Mouse (Mus musculus): ENCODE data around the gene Serpine1.
A peak's percentile ranks its signal among the peaks of the same experiment; 100 is the strongest.

Gene Serpine1

GRCm38 (mm10) chr5:137054873-137055272 is 17.2 kb downstream of the Serpine1 start:
- no peak for DNase-seq (ENCODE audit: low spot score)

- DNase-seq (ENCODE audit: low spot score) = no peak
Observed at GRCm38 (mm10) chr5:137054299-137054698, 17.8 kb downstream of the Serpine1 start.

DNA sequence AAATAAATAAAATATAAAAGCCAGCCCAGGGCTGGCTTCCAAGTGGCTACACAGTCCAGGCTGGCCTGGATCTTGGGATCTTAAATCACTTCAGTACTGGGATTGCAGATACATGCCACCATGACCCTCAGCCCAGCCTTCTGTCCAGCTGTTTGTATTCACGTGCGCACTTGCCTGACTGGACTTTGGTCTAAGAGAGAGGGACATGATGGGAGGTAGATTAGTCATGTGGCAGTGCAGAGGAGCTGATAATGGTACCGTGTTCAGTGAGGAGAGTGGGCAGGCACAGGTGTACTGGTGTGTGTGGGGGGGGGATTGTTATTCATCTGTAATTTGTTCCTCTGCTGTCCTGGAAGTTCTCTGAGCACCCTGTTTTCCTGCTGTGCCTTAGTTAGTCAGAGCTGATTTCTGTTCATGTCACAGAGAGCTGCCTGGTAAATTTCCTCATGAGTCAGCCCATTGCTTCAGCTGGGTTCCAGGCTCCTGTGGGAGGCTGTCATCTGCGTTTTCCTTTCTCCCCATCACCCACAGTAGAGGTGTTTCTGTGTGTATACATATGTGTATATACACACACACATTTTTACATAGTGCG is 20.1 kb downstream of the Serpine1 start:
- no peak for DNase-seq (ENCODE audit: low spot score)

DNA sequence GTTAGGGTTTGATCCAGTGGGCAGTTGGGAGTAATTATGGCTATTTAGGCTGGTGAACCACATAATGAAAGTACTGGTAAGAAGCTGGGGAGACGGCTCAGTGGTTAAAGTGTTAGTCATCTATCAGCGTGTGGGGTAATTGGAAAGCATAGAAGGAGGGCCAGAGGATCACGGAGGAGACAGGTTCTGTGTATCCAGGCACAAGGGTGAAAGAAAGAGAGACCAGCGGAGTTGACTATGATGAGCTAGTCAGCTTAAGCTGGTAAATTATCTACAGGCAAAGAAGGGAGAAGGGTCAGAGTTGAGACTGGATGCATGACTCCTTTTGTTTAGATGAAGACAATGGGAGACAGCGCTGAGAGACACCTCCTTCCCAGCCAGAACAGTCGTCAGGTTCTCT is 20.9 kb downstream of the Serpine1 start:
- no peak for DNase-seq (ENCODE audit: low spot score)

GRCm38 (mm10) chr5:137046991-137047390 is 25.1 kb downstream of the Serpine1 start:
- DNase-seq (ENCODE audit: low spot score) = no peak

DNA sequence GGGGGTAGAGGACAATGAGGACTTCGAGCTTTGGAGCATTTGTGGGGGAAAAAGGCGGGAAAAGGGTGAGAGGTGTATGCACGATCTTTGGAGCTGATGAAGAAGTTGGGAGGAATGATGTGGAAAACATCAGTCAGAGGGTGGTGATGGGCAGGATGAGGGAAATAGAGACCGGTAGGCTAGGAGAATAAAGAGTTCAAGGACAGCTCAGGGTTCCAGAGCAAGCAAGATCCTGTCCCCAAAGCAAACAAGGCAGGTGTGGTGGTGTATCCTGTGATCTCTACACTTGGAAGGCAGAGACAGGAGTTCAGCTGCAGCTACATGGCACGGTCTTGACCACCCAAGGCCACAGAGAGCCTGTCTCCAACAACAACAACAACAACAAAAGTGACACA is 25.7 kb downstream of the Serpine1 start:
- DNase-seq (ENCODE audit: low spot score) = no peak

DNA sequence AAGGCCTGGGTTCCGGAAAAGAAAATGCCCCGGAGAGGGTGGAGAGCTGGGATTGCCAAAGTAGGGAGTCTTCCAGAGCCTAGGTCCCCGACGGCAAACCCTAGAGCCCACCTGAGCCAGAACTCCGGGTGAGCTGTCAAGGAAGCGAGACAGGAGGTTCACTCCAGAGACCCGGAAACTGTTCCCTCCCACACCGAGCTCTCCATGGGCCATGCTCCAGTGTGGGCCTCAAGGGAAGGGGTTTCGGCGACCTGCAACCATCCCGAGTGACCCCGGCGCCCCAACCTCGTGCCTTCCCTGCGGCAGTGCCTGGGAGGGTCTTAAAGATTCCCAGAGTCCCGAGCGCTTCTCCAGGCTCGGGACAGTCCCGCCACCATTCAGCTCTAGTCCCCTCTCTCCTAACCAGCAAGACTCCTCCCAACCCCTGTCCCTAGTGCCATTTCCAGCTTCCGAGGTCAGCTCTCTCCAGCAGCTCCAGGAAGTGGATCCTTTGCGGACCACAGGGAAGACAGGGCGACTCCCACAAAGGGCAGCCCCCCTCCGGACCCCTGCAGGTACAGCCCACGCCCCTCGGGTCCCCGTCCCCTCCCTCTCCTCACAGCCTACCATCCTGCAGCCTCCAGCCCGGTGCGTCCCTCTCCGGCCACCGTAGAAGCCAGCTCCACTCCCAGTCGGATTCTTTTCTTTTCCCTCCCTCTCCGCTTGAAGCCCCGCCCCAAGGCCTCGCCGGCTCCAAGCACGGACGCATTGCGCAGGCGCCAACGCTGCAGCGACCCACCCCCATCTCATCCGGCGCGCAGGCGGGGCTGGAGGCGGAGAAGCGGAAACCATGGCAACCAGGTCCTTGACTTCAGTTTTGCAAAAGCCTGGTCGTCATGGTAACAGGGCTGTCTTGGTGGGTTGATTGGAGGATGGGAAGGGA is 26.4 kb downstream of the Serpine1 start, which contains the start of gene Ap1s1:
Ap1s1 (minus strand) TSS at position 734 of the 922 bp plus-strand sequence.
- peak; percentile 92 for DNase-seq (ENCODE audit: low spot score)

DNA sequence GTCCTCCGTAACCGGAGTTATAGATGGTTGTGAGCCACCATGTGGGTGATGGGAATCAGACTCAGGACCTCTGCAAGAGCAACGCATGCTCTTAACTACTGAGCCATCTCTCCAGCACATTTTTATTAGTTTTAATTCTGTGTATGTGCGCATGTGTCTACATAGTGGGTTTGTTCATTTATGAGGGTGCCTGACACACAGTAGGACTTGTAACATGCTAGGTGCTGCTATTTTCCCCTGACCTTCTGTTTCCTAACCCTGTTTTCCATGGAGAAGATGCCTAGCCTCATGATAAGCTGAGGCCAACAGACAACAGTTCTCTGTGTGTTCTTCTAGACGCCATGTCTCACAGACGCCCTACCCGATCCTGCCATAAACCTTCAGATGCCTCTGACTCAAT is 28.1 kb downstream of the Serpine1 start:
- no peak for DNase-seq (ENCODE audit: low spot score)

- DNase-seq (ENCODE audit: low spot score) = no peak
Observed at GRCm38 (mm10) chr5:137041442-137041841, 30.6 kb downstream of the Serpine1 start.

GRCm38 (mm10) chr5:137039453-137039852 is 32.6 kb downstream of the Serpine1 start:
- DNase-seq (ENCODE audit: low spot score) = no peak

DNA sequence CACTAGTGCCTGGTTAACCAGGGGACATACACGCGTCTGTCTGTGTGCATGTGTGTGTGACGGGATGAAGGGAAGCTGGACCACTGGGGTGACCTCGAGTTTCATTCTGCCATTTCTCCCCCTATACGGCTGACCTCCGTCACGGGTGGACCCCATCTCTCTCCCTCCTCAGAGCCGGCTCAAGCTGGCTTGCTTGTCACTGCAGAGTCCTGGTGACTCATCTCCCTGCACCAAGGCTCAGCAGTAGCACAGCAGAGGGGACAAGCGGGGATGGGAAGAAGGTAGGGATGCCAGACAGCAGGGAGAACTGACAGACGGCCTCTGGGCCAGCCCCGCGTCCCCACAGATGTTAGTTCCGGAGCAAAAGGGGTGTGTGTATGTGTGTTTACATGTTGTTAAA is 35.9 kb downstream of the Serpine1 start:
- no peak for DNase-seq (ENCODE audit: low spot score)

DNA sequence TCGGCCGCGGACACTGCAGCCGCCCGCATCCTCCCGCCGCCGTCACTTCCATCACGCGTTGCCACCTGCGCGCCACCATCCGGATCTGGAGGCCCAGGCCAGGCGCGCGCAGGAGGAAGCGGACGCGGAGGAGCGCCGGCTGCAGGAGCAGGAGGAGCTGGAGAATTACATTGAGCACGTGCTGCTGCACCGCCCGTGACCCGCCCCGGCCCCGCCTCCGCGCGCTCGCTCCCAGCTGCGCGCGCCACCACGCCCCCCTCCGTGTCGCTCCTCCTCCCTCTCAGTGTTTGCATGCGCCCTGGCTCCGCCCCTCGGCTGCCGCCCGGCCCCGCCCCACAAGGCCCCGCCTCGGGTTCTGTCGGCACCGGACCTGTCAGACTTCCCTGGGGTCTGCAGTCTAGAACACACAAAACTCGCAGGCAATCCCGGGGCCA is 39.4 kb downstream of the Serpine1 start:
- peak; percentile 61 for DNase-seq (ENCODE audit: low spot score)

DNA sequence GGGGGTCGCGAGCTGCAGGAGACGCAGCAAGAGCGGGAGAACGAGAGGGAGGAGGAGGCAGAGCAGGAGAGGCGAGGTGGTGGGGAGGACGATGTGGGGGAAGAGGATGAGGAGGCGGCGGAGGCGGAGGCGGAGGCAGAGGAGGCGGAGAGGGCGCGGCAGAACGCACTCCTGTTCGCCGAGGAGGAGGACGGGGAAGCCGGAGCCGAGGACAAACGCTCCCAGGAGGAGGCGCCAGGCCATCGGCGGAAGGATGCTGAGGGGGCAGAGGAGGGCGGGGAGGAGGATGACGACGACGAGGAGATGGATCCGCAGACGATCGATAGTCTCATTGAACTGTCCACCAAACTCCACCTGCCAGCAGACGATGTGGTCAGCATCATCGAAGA is 40.0 kb downstream of the Serpine1 start:
- DNase-seq (ENCODE audit: low spot score) = no peak

DNA sequence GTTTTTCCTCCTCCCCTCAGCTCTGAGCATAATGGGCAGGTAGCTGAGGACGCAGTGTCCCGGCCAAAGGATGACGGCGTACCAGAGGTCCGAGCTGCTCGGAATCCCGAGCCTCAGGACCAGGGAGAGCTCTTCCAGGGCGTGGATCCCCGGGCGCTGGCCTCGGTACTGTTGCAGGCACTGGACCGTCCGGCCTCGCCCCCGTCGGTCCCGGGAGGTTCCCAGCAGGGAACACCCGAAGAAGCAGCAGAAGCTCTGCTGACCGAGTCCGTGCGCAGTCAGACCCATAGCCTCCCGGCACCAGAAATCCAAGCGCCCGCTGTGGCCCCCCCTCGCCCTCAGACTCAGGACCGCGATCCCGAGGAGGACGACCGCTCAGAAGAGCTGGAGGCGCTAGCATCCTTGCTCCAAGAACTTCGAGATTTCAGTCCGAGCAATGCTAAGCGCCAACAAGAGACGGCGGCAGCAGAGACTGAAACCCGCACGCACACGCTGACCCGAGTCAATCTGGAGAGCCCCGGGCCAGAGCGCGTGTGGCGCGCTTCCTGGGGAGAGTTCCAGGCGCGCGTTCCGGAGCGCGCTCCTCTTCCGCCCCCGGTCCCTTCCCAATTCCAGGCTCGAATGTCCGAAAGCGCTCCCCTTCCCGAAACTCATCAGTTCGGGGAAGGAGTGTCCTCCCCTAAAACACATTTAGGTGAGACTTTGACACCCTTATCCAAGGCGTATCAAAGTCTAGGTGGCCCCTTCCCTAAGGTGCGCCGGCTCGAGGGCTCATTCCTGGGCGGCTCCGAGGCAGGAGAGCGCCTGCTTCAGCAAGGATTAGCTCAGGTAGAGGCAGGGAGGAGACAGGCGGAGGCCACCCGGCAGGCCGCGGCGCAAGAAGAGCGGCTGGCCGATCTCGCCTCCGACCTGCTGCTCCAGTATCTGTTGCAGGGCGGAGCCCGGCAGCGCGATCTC is 40.7 kb downstream of the Serpine1 start:
- DNase-seq (ENCODE audit: low spot score) = no peak

DNA sequence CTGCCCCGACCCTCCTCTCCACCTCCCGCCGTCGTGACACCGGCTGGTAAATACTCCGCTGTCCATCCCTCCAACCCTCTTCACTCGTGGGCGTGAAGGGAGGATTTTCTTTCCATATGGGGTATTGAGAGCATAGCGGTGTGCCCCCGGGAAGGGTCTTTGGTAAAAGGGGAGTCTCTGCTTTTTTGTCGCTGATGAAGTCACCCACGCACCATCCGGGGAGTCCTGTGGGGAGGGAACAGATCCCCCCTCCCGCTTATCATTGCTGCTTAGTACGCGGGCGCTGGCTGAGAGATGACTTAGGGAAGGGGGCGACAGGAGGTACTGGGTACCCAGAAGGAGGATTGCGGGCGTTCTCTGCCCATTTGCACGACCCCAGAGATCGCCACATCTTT is 41.7 kb downstream of the Serpine1 start:
- DNase-seq (ENCODE audit: low spot score) = no peak

GRCm38 (mm10) chr5:137029643-137030415 is 42.2 kb downstream of the Serpine1 start:
- DNase-seq (ENCODE audit: low spot score) = peak; percentile 90

GRCm38 (mm10) chr5:137029273-137029585 is 42.8 kb downstream of the Serpine1 start:
- no peak for DNase-seq (ENCODE audit: low spot score)

DNA sequence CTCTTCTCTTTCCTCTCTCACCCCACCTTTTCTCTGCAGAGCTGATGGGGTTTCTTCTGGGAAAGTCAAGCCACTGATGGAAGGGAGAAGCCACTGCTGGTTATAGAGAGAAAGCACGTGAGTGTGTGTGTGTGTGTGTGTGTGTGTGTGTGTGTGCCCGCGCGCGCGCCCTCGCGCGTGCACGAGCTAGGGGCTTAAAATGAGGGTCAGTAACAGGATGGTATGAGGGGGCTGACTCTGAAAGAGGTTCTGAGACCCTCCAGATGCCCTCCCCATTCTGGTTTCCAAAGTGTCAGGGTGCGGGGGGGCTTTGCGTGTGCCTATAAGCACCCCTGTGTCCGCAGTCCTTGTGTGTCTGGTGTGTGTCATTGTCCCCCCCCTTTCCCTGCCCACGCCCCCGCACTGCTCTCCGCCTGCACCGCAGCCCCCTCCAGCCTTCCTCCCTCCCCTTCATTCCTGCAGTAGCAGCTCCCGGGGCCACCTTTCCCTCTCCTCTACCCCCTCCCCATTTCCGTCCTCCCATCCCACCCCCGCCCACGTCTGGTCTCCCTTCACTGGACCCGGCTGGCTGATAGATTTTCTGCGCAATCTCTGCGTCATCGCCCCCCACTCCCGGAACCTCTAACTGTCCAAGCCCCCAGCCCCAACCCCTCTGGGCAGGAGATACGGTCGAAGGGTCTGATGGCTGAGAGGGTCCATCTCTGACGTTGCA is 43.4 kb downstream of the Serpine1 start:
- no peak for DNase-seq (ENCODE audit: low spot score)

DNA sequence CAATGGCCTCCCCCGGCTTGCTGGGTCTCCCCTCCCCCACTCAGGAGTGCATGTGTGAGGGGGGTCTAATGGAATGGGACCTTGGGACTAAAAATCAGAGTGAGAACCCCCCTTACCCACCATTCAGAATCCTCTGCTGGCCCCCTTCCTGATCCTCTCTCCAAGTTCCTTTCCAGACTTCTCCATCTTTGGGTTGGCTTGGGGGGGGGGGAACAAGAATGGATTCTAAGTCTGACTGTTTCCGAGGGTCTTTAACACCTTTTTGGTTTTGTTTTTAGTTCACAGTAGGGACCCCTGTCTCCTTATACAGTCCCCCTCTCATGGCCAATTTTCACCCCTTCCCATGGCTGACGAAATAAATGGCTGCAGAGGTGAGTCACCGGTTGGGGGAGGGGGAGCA is 46.0 kb downstream of the Serpine1 start, which contains the start of gene Vgf:
Vgf (plus strand) TSS at position 301 of the 400 bp plus-strand sequence.
- DNase-seq (ENCODE audit: low spot score) = no peak

- no peak for DNase-seq (ENCODE audit: low spot score)
Observed at GRCm38 (mm10) chr5:137025132-137025531, 46.9 kb downstream of the Serpine1 start.

GRCm38 (mm10) chr5:137024318-137024717 is 47.8 kb downstream of the Serpine1 start:
- DNase-seq (ENCODE audit: low spot score) = no peak
